Mouse (Mus musculus) lung, postnatal 0 days (tissue): ENCODE data around the gene Pld3. TPM values are rescaled to one million over a fixed set of nuclear protein-coding genes. Genes with fewer than 3 reads are reported as not detected.

Source experiments
- ATAC-seq: fragments of 200-750 bp; cut with Nextera tagmentation; 2 replicates; pipeline ENCODE4 v1.8.0; 2017; ENCODE audit warnings: moderate library complexity
- DNase-seq: peaks from one replicate; pipeline ENCODE4 v3.0.0-alpha.2; 2016; ENCODE audit warnings: low spot score
- H3K27ac ChIP-seq: fragments of 300-500 bp; sonication (generic); 2 replicates; pipeline ENCODE4 v1.5.1; 2014; ENCODE audit warnings: antibody characterized with exemption, mild to moderate bottlenecking, low read length, mixed read lengths
- H3K27me3 ChIP-seq: fragments of 300-500 bp; sonication (generic); replicated peaks from 2 replicates; pipeline ENCODE4 v1.6.1; 2014; ENCODE audit warnings: low read length, mixed read lengths; ENCODE audit not compliant: insufficient read depth
- H3K36me3 ChIP-seq: fragments of 300-500 bp; sonication (generic); 2 replicates; pipeline ENCODE4 v1.6.1; 2014; ENCODE audit warnings: low read length, mixed read lengths; ENCODE audit not compliant: insufficient read depth
- H3K4me1 ChIP-seq: fragments of 300-500 bp; sonication (generic); 2 replicates; pipeline ENCODE4 v1.6.1; 2014; ENCODE audit warnings: antibody characterized with exemption, low read depth, low read length, mixed read lengths; ENCODE audit not compliant: insufficient read depth
- H3K4me2 ChIP-seq: fragments of 300-500 bp; sonication (generic); replicated peaks from 2 replicates; pipeline ENCODE4 v1.6.1; 2014; ENCODE audit warnings: low read depth, mild to moderate bottlenecking, low read length, moderate library complexity, mixed read lengths
- H3K4me3 ChIP-seq: fragments of 300-500 bp; sonication (generic); 2 replicates; pipeline ENCODE4 v1.5.1; 2014; ENCODE audit warnings: low read depth, low read length
- H3K9ac ChIP-seq: fragments of 300-500 bp; sonication (generic); replicated peaks from 2 replicates; pipeline ENCODE4 v1.6.1; 2014; ENCODE audit warnings: low read depth, mild to moderate bottlenecking
- H3K9me3 ChIP-seq: fragments of 300-500 bp; sonication (generic); 2 replicates; pipeline ENCODE4 v1.6.1; 2016; ENCODE audit warnings: low read length, mixed read lengths
- CTCF ChIP-seq: IDR thresholded peaks from 2 replicates; pipeline ENCODE4 v1.5.1; 2016; ENCODE audit warnings: antibody characterized with exemption, mild to moderate bottlenecking
- EP300 ChIP-seq: IDR thresholded peaks from 2 replicates; pipeline ENCODE4 v1.6.1; 2016; ENCODE audit warnings: antibody characterized with exemption, mild to moderate bottlenecking, control low read depth
- WGBS: fragments of 180-500 bp; shearing (Covaris S2); extraction: QIAGEN DNeasy Blood & Tissue Kit; methylation state at CpG from one replicate; pipeline ENCODE4 v1.1.7; 2014; 5-methylcytosine and 5-hydroxymethylcytosine counted together
- polyA plus RNA-seq: library from polyadenylated mRNA; unstranded; fragments of >200 nt; fragmentation: Nextera tagmentation; extraction: Ambion mirVana; gene quantifications from 2 replicates; pipeline ENCODE4 v1.2.1, GENCODE M21; 2015

The Pld3 gene
- polyA plus RNA-seq, 1 experiment from 2014 or later, result 92.4 TPM

GRCm38 (mm10) chr7:27544675-27545370 lies 8.2 kb downstream of the Pld3 start:
- ATAC-seq, result no peak
- no peak overlapping the region for H3K27ac ChIP-seq
- TF ChIP-seq EP300 (no peak), CTCF (no peak)
- no peaks in the 10 kb centered on the region for H3K36me3 ChIP-seq
- no peak overlapping the region for H3K4me3 ChIP-seq
- 63% methylated on average over 12 of the region's 12 CpGs for WGBS
- H3K4me2 ChIP-seq, result no peak overlapping the region
- no peak overlapping the region for H3K9ac ChIP-seq
- DNase-seq, result peak; percentile 18
- no peaks in the 10 kb centered on the region for H3K9me3 ChIP-seq
- H3K4me1 ChIP-seq, result 0 out of 2 replicates have a peak, but pooled peaks cover 4% of the 10 kb centered on the region
- H3K27me3 ChIP-seq, result no peaks in the 10 kb centered on the region

- 0 out of 2 replicates have a peak, but pooled peaks cover 4% of the 10 kb centered on the region for H3K4me1 ChIP-seq
- no peaks in the 10 kb centered on the region for H3K36me3 ChIP-seq
- TF ChIP-seq EP300 (no peak), CTCF (no peak)
- DNase-seq, result no peak
- H3K27ac ChIP-seq, result no peak overlapping the region
- no peak overlapping the region for H3K9ac ChIP-seq
- H3K4me3 ChIP-seq, result no peak overlapping the region
- H3K4me2 ChIP-seq, result no peak overlapping the region
- no peak for ATAC-seq
- H3K27me3 ChIP-seq, result no peaks in the 10 kb centered on the region
- 89% methylated on average over 4 of the region's 4 CpGs for WGBS
- H3K9me3 ChIP-seq, result no peaks in the 10 kb centered on the region
Observed at GRCm38 (mm10) chr7:27543851-27544250, 9.2 kb downstream of the Pld3 start.

DNA sequence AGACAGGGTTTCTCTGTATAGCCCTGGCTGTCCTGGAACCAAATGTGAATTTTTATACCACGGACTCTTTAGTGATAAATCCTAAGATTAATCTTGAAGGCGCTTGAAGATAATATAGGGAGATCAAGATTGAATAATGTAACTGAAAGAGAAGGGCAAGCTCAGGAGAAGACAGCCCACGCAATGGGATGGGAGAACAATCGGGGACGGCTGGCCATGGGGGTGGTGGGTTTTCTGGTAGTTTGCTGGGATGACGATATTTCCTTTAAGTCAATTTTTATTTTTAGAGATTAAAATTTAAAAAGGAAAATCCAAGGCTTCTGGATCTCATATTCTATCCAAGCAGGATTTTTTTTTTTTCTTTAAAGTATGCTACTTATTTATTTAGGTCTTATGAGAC lies 10.0 kb downstream of the Pld3 start:
- Histone ChIP-seq H3K4me2 (peak overlapping the region; percentile 92), H3K27me3 (no peaks in the 10 kb centered on the region), H3K9ac (peak overlapping the region; percentile 62; the same call in 1 of the 2 replicates), H3K4me1 (0 out of 2 replicates have a peak, but pooled peaks cover 4% of the 10 kb centered on the region), H3K36me3 (no peaks in the 10 kb centered on the region), H3K9me3 (no peaks in the 10 kb centered on the region), H3K27ac (no peak overlapping the region), H3K4me3 (peak overlapping the region; percentile 43)
- no peak for DNase-seq
- no peak for TF ChIP-seq EP300
- no peak for TF ChIP-seq CTCF
- 0 out of 2 replicates have a peak, but pooled peaks have one; percentile 1 for ATAC-seq
- 37% methylated on average over 6 of the region's 6 CpGs for WGBS

- TF ChIP-seq EP300, result no peak
- no peak for TF ChIP-seq CTCF
- peak; percentile 91 for ATAC-seq
- Histone ChIP-seq H3K9ac (peak overlapping the region; percentile 62), H3K36me3 (no peaks in the 10 kb centered on the region), H3K27me3 (no peaks in the 10 kb centered on the region), H3K4me1 (0 out of 2 replicates have a peak, but pooled peaks cover 4% of the 10 kb centered on the region), H3K9me3 (no peaks in the 10 kb centered on the region), H3K27ac (no peak overlapping the region), H3K4me3 (peak overlapping the region; percentile 43), H3K4me2 (peak overlapping the region; percentile 92)
- DNase-seq, result peak; percentile 87
- WGBS, result 1% methylated on average over 30 of the region's 30 CpGs
Observed at GRCm38 (mm10) chr7:27542392-27543033, 10.5 kb downstream of the Pld3 start.

DNA sequence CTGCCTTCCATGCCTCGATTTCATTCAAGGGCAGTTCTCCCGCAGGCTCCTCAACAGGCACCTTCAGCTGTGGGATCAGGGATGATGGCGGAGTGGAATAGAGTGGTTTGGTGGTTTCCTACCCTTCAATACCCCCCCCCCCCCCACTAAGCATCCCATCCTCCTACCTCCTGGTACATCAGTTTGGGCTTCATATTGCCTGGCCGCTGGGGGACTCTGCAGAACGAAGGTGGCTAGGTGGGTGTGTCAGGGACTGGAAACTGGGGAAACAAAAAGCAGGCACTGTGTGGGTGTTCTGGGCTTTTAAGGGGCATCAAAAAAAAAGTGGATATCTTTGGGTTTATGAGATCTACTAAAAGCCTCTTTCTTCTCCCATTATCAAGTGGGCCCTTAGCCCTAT lies 11.1 kb downstream of the Pld3 start:
- 54% methylated on average over 5 of the region's 5 CpGs for WGBS
- DNase-seq (no peak), ATAC-seq (no peak)
- peak overlapping the region; percentile 43 for H3K4me3 ChIP-seq
- TF ChIP-seq CTCF, result no peak
- peak overlapping the region; percentile 62; the same call in 1 of the 2 replicates for H3K9ac ChIP-seq
- H3K4me2 ChIP-seq, result peak overlapping the region; percentile 92
- no peak overlapping the region for H3K27ac ChIP-seq
- H3K36me3 ChIP-seq, result 0 out of 2 replicates have a peak, but pooled peaks cover 4% of the 10 kb centered on the region
- H3K4me1 ChIP-seq, result 0 out of 2 replicates have a peak, but pooled peaks cover 4% of the 10 kb centered on the region
- no peaks in the 10 kb centered on the region for H3K27me3 ChIP-seq
- no peaks in the 10 kb centered on the region for H3K9me3 ChIP-seq

- no peak for DNase-seq
- Histone ChIP-seq H3K27me3 (no peaks in the 10 kb centered on the region), H3K4me1 (0 out of 2 replicates have a peak, but pooled peaks cover 4% of the 10 kb centered on the region), H3K4me2 (no peak overlapping the region), H3K27ac (no peak overlapping the region), H3K9me3 (no peaks in the 10 kb centered on the region), H3K36me3 (0 out of 2 replicates have a peak, but pooled peaks cover 5% of the 10 kb centered on the region), H3K4me3 (no peak overlapping the region), H3K9ac (no peak overlapping the region)
- TF ChIP-seq CTCF (no peak), EP300 (no peak)
- 69% methylated on average over 16 of the region's 16 CpGs for WGBS
- ATAC-seq, result no peak
Observed at GRCm38 (mm10) chr7:27541431-27541830, 11.6 kb downstream of the Pld3 start.
